Mouse (Mus musculus) kidney, adult 11 months (tissue): ENCODE measurements around the gene Ttc9.
A peak's percentile ranks its signal among the peaks of the same experiment; 100 is the strongest.

Experiments
- DNase-seq: peaks from one replicate; pipeline ENCODE4 v3.0.0; 2022

The Ttc9 gene

GRCm38 (mm10) chr12:81630915-81631660 lies at the start of gene Ttc9:
Gene Ttc9, plus strand, starts transcription at chr12:81631249.
- DNase-seq: no peak

- DNase-seq: peak; percentile 94
Observed at GRCm38 (mm10) chr12:81594902-81595671, 36.0 kb upstream of the Ttc9 start, which contains the start of gene Med6. Gene Med6, minus strand, starts transcription at chr12:81595008.

- no peak for DNase-seq
Observed at GRCm38 (mm10) chr12:81596547-81597262, 34.3 kb upstream of the Ttc9 start.

- DNase-seq: no peak
Observed at GRCm38 (mm10) chr12:81604995-81605784, 25.9 kb upstream of the Ttc9 start.

GRCm38 (mm10) chr12:81609445-81609844 lies 21.6 kb upstream of the Ttc9 start:
- no peak for DNase-seq

GRCm38 (mm10) chr12:81615807-81616206 lies 15.2 kb upstream of the Ttc9 start:
- no peak for DNase-seq

- no peak for DNase-seq
Observed at GRCm38 (mm10) chr12:81616980-81617379, 14.1 kb upstream of the Ttc9 start.

GRCm38 (mm10) chr12:81619302-81619701 lies 11.7 kb upstream of the Ttc9 start:
- DNase-seq: peak; percentile 63

- no peak for DNase-seq
Observed at GRCm38 (mm10) chr12:81623377-81623776, 7.7 kb upstream of the Ttc9 start.

- DNase-seq: no peak
Observed at GRCm38 (mm10) chr12:81626226-81626861, 4.7 kb upstream of the Ttc9 start.

GRCm38 (mm10) chr12:81627426-81627825 lies 3.6 kb upstream of the Ttc9 start:
- no peak for DNase-seq

- DNase-seq: no peak
Observed at GRCm38 (mm10) chr12:81628091-81628490, 3.0 kb upstream of the Ttc9 start.

GRCm38 (mm10) chr12:81630520-81630914 lies 532 bp upstream of the Ttc9 start:
- no peak for DNase-seq

- DNase-seq: no peak
Observed at GRCm38 (mm10) chr12:81631661-81632401, 782 bp downstream of the Ttc9 start.

- DNase-seq: no peak
Observed at GRCm38 (mm10) chr12:81633246-81633645, 2.2 kb downstream of the Ttc9 start.

- no peak for DNase-seq
Observed at GRCm38 (mm10) chr12:81640656-81641055, 9.6 kb downstream of the Ttc9 start.

GRCm38 (mm10) chr12:81642361-81643082 lies 11.5 kb downstream of the Ttc9 start:
- DNase-seq: no peak

GRCm38 (mm10) chr12:81646811-81647210 lies 15.8 kb downstream of the Ttc9 start:
- DNase-seq: no peak

GRCm38 (mm10) chr12:81653344-81653743 lies 22.3 kb downstream of the Ttc9 start:
- no peak for DNase-seq

- DNase-seq: no peak
Observed at GRCm38 (mm10) chr12:81657321-81657720, 26.3 kb downstream of the Ttc9 start.

GRCm38 (mm10) chr12:81658086-81658485 lies 27.0 kb downstream of the Ttc9 start:
- DNase-seq: no peak
